Mouse (Mus musculus): Measurements from ENCODE around the gene Slc22a3.

DNA sequence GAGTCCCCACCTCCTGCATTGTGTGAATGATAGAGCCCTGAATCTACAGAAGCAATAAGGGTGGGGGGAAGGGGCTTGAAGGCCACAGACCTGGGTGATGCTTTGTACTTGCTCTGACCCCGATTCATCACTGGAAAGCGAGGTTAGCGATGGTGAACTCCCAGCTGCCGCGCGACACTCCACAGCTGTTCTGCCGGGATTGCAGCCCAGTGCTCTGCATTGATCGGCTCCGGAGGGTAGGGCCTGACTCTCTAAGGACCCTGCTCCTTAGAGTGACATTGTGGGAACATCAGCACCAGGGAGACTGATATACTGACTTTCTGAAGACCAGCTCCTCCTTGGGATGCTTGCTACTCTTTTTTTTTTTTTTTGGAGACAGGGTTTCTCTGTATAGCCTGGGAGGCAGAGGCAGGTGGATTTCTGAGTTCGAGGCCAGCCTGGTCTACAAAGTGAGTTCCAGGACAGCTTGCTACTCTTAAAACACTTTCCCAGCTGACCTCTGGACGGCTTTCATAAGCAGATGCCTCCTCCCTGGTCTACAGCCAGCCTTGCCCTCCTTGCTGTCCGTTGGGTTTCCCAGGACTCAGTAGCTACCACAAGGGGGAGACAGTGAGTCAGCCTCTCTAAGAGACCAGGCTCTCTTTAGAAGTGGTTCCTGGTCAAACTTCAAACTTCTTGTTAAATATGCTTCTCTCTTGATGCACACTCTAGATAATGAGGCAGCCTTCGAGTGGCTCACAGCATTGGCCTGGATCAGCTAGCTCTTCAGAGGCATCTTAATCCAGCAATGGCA, 27.0 kb upstream of the Slc22a3 start:
- TF ChIP-seq CTCF (IDR thresholded peaks at IDR 0.05; ENCODE audit: low read depth): peak; percentile 93
- no peak for TF ChIP-seq EP300 (IDR thresholded peaks at IDR 0.05; ENCODE audit: low read depth)
